Mouse (Mus musculus) heart, embryonic 12.5 days (tissue): ENCODE data around the gene Entpd1. TPM values are rescaled to one million over a fixed set of nuclear protein-coding genes. Genes with fewer than 3 reads are reported as not detected.

Source experiments
- ATAC-seq: fragments of 200-750 bp; cut with Nextera tagmentation; 2 replicates; pipeline ENCODE4 v1.8.0; 2017; ENCODE audit warnings: moderate TSS enrichment, moderate library complexity; ENCODE audit not compliant: insufficient number of reproducible peaks, low FRiP score
- H3K27ac ChIP-seq: fragments of 300-500 bp; sonication (generic); 2 replicates; pipeline ENCODE4 v1.5.1; 2016; ENCODE audit warnings: mild to moderate bottlenecking, moderate library complexity; ENCODE audit not compliant: poor library complexity, severe bottlenecking
- H3K27me3 ChIP-seq: fragments of 300-500 bp; sonication (generic); replicated peaks from 2 replicates; pipeline ENCODE4 v1.6.1; 2016; ENCODE audit warnings: mild to moderate bottlenecking, moderate library complexity
- H3K36me3 ChIP-seq: fragments of 300-500 bp; sonication (generic); 2 replicates; pipeline ENCODE4 v1.6.1; 2016; ENCODE audit warnings: mild to moderate bottlenecking, moderate library complexity
- H3K4me1 ChIP-seq: fragments of 300-500 bp; sonication (generic); replicated peaks from 2 replicates; pipeline ENCODE4 v1.6.1; 2016; ENCODE audit warnings: mild to moderate bottlenecking
- H3K4me2 ChIP-seq: fragments of 300-500 bp; sonication (generic); 2 replicates; pipeline ENCODE4 v1.6.1; 2016; ENCODE audit warnings: mild to moderate bottlenecking, moderate library complexity
- H3K4me3 ChIP-seq: fragments of 300-500 bp; sonication (generic); 2 replicates; pipeline ENCODE4 v1.5.1; 2016; ENCODE audit warnings: mild to moderate bottlenecking
- H3K9ac ChIP-seq: fragments of 300-500 bp; sonication (generic); 2 replicates; pipeline ENCODE4 v1.6.1; 2016; ENCODE audit warnings: mild to moderate bottlenecking, moderate library complexity
- H3K9me3 ChIP-seq: fragments of 300-500 bp; sonication (generic); replicated peaks from 2 replicates; pipeline ENCODE4 v1.6.1; 2016; ENCODE audit warnings: mild to moderate bottlenecking, moderate library complexity
- WGBS: fragments of 180-500 bp; shearing (Covaris S2); methylation state at CpG from one replicate; pipeline ENCODE4 v1.1.7; 2016; 5-methylcytosine and 5-hydroxymethylcytosine counted together
- polyA plus RNA-seq: library from polyadenylated mRNA; unstranded; fragments of >200 nt; fragmentation: Nextera tagmentation; extraction: Ambion mirVana; gene quantifications from 2 replicates; pipeline ENCODE4 v1.2.1, GENCODE M21; 2016

Gene Entpd1
- polyA plus RNA-seq, 1 experiment from 2014 or later = 10.9 TPM

- Histone ChIP-seq H3K36me3 (no peaks in the 10 kb centered on the region), H3K9ac (no peak overlapping the region), H3K4me1 (0 out of 2 replicates have a peak, but pooled peaks cover under 1% of the 10 kb centered on the region), H3K9me3 (no peaks in the 10 kb centered on the region), H3K27ac (no peak overlapping the region), H3K27me3 (no peaks in the 10 kb centered on the region), H3K4me2 (no peak overlapping the region), H3K4me3 (no peak overlapping the region)
- 70% methylated on average over 4 of the region's 4 CpGs for WGBS
- ATAC-seq = no peak
These were observed 114.0 kb downstream of the Entpd1 start for GRCm38 (mm10) chr19:40726148-40726547.

DNA sequence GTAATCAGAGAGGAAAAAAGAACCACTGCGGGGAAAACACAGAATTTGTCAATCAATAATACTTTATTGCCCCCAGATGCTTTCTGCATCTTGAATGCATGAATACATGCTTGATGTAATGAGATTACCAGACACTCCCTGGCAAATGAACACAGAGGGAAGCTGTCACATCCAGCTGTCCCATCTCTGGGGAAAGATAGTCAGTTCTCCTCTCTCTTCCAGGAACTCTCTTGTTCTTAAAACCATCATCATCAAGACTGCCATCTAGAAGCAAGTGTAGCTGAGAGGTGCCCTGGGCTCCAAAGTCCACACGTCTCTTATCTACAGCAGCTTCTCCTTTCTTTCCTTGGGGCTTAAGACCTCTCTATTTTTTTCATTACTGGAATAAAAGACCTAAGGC, 114.4 kb downstream of the Entpd1 start:
- Histone ChIP-seq H3K9me3 (no peaks in the 10 kb centered on the region), H3K4me1 (no peaks in the 10 kb centered on the region), H3K4me3 (no peak overlapping the region), H3K27ac (no peak overlapping the region), H3K4me2 (no peak overlapping the region), H3K27me3 (no peaks in the 10 kb centered on the region), H3K9ac (no peak overlapping the region), H3K36me3 (no peaks in the 10 kb centered on the region)
- 69% methylated on average over 2 of the region's 2 CpGs for WGBS
- ATAC-seq = no peak

DNA sequence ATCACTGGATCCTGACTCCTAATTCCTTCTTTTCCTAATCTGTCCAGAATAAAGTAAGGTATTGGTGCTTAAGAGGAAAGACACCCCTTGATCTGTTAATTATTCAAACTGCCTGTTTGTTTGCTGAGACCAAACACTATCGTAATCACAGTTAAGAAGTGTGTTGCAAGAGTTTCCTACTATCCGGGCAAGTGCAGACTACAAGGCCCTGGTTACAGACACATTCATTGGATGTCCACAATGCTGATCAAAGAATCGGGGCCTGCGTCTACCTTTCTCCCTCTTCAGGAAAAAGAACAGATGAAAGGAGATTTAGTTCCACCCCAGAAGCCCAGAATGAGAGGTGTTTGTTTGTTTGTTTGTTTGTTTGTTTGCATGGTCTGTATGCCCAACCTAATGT, 116.0 kb downstream of the Entpd1 start:
- H3K4me2 ChIP-seq = no peak overlapping the region
- H3K27ac ChIP-seq = no peak overlapping the region
- H3K4me1 ChIP-seq = no peaks in the 10 kb centered on the region
- H3K36me3 ChIP-seq = no peaks in the 10 kb centered on the region
- H3K9me3 ChIP-seq = no peaks in the 10 kb centered on the region
- no peak overlapping the region for H3K9ac ChIP-seq
- WGBS = 81% methylated on average over 4 of the region's 4 CpGs
- ATAC-seq = no peak
- no peaks in the 10 kb centered on the region for H3K27me3 ChIP-seq
- H3K4me3 ChIP-seq = no peak overlapping the region

GRCm38 (mm10) chr19:40728732-40729420, 116.7 kb downstream of the Entpd1 start:
- no peak overlapping the region for H3K4me2 ChIP-seq
- no peak for ATAC-seq
- no peaks in the 10 kb centered on the region for H3K27me3 ChIP-seq
- no peak overlapping the region for H3K9ac ChIP-seq
- WGBS = 54% methylated on average over 12 of the region's 12 CpGs
- H3K4me1 ChIP-seq = no peaks in the 10 kb centered on the region
- no peak overlapping the region for H3K27ac ChIP-seq
- H3K4me3 ChIP-seq = no peak overlapping the region
- H3K36me3 ChIP-seq = no peaks in the 10 kb centered on the region
- H3K9me3 ChIP-seq = no peaks in the 10 kb centered on the region

DNA sequence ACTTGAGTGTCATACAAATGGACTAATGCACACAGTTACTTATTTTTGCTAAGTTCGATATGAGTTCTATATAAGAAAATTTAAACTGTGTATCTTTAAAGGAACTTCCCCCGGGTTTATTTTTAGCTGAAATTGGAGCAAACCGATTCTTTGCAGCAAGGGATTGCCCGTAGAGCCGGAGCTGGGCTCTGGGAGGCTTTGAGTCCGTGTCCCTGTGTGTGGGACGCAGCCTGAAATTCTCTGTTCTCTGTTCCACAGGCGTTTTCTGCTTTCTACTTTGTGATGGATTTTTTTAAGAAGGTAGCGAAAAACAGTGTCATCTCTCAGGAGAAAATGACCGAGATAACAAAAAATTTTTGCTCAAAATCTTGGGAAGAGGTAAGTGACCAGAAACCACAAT, 121.2 kb downstream of the Entpd1 start:
- ATAC-seq = no peak

GRCm38 (mm10) chr19:40733849-40734248, 121.7 kb downstream of the Entpd1 start:
- Histone ChIP-seq H3K27me3 (no peaks in the 10 kb centered on the region), H3K36me3 (no peaks in the 10 kb centered on the region), H3K4me2 (no peak overlapping the region), H3K4me1 (peaks cover 4% of the 10 kb centered on the region; the same call in 1 of the 2 replicates), H3K4me3 (no peak overlapping the region), H3K27ac (no peak overlapping the region), H3K9me3 (no peaks in the 10 kb centered on the region), H3K9ac (no peak overlapping the region)
- no peak for ATAC-seq
- WGBS = 66% methylated on average over 4 of the region's 4 CpGs

More for the DNA sequence above, 121.2 kb downstream of the Entpd1 start:
- 59% methylated on average over 10 of the region's 10 CpGs for WGBS
- Histone ChIP-seq H3K27me3 (no peaks in the 10 kb centered on the region), H3K9me3 (no peaks in the 10 kb centered on the region), H3K4me2 (no peak overlapping the region), H3K4me3 (no peak overlapping the region), H3K4me1 (peaks cover 4% of the 10 kb centered on the region; the same call in 1 of the 2 replicates), H3K27ac (no peak overlapping the region), H3K9ac (no peak overlapping the region), H3K36me3 (no peaks in the 10 kb centered on the region)

DNA sequence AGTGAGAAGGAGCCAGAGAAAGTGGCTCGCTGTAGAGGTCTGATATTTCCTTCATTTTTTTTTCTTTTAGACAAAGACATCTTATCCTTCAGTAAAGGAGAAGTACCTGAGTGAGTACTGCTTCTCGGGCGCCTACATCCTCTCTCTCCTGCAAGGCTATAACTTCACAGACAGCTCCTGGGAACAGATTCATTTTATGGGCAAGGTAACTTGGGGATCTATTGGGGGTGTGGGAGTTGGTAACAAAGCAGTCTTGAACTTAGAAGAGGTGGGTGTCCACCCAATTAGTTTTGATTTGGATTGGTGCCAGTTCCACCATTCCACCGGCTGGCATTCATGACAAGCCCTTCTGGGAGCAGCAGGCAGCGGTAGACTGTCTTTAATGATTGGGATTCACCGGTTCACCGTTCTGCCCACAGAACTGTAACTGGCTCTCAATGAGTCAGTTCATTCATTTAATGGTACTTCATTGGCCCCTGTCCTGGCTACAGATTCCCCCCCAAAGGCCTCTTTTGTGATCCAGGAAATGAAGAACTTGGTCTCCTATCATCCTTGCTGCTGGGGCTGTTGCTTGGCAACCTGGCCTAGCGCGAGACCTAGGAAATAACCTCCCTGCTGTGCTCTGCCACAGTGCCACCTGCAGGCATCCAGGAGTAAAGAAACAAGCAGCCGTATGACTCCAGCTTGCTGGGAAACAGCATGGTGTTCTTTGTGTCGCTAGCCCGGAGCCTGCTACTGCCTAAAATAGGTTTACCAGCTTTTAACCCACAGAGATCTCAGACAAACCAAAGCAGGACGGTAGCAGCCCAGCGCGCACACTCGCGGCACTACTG, 124.7 kb downstream of the Entpd1 start:
- peak; percentile 64; the same call in 1 of the 2 replicates for ATAC-seq
- Histone ChIP-seq H3K27ac (no peak overlapping the region), H3K9ac (peak overlapping the region; percentile 39; the same call in 1 of the 2 replicates)

DNA sequence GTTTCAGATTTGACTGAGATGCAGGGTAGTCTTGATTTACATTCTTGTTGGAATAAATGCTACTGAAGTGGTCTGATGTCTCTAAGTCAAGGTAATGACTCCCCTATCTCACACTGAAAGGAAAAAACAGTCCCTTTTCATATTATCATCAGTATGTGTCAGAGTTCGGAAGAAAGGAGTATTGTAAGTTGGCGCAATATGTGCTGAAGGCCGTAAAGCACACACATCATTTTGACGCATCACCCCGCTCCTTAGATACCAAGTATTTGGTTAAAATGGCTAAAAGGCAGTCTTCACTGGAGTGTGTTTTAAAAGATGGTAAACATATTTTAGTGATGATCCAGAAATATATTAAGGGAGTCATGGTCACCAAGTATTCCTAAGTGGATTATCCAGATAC, 125.4 kb downstream of the Entpd1 start:
- Histone ChIP-seq H3K27ac (no peak overlapping the region), H3K9me3 (no peaks in the 10 kb centered on the region), H3K4me3 (no peak overlapping the region), H3K4me1 (peaks cover 4% of the 10 kb centered on the region; the same call in 1 of the 2 replicates), H3K4me2 (peak overlapping the region; percentile 60), H3K9ac (no peak overlapping the region), H3K36me3 (no peaks in the 10 kb centered on the region), H3K27me3 (no peaks in the 10 kb centered on the region)
- WGBS = 73% methylated on average over 5 of the region's 5 CpGs
- ATAC-seq = no peak

More for the DNA sequence above, 124.7 kb downstream of the Entpd1 start:
- Histone ChIP-seq H3K4me2 (peak overlapping the region; percentile 60), H3K4me3 (0 out of 2 replicates have a peak overlapping the region, but pooled peaks have one; percentile 15), H3K9me3 (no peaks in the 10 kb centered on the region), H3K36me3 (no peaks in the 10 kb centered on the region), H3K27me3 (no peaks in the 10 kb centered on the region), H3K4me1 (peaks cover 4% of the 10 kb centered on the region; the same call in 1 of the 2 replicates)
- 28% methylated on average over 17 of the region's 17 CpGs for WGBS

GRCm38 (mm10) chr19:40738683-40739324, 126.6 kb downstream of the Entpd1 start:
- no peak overlapping the region for H3K4me2 ChIP-seq
- H3K4me3 ChIP-seq = no peak overlapping the region
- H3K27ac ChIP-seq = no peak overlapping the region
- H3K36me3 ChIP-seq = no peaks in the 10 kb centered on the region
- H3K9ac ChIP-seq = no peak overlapping the region
- no peaks in the 10 kb centered on the region for H3K9me3 ChIP-seq
- 81% methylated on average over 13 of the region's 13 CpGs for WGBS
- ATAC-seq = no peak
- H3K27me3 ChIP-seq = no peaks in the 10 kb centered on the region
- H3K4me1 ChIP-seq = peaks cover 4% of the 10 kb centered on the region; the same call in 1 of the 2 replicates

DNA sequence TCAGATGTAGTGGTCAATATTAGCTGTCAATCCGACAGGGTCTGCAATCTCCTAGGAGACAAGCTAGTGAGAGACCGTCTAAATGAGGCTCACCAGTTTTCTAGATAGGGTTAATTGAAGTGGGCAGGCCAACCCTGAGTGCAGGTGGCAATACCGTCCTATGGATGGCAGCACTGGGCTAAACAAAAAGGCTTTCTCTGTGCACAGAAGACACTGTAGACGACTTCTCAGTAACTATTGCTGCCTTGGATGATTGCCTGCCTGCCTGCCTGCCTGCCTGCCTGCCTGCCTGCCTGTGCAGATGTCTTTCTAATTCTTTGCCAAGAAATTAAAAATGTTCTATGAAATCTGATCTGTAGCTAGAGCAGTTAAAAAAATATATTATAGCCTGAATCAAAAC, 134.4 kb downstream of the Entpd1 start:
- ATAC-seq = no peak
- Histone ChIP-seq H3K4me1 (0 out of 2 replicates have a peak, but pooled peaks cover 3% of the 10 kb centered on the region), H3K9ac (no peak overlapping the region), H3K4me3 (no peak overlapping the region), H3K9me3 (no peaks in the 10 kb centered on the region), H3K4me2 (no peak overlapping the region), H3K27me3 (peaks cover 10% of the 10 kb centered on the region; the same call in 1 of the 2 replicates), H3K27ac (no peak overlapping the region), H3K36me3 (no peaks in the 10 kb centered on the region)
- 45% methylated on average over 4 of the region's 4 CpGs for WGBS

GRCm38 (mm10) chr19:40748559-40748958, 136.4 kb downstream of the Entpd1 start, which contains the start of gene Cc2d2b:
Gene Cc2d2b (plus strand): TSS chr19:40748753.
- WGBS = 54% methylated on average over 17 of the region's 17 CpGs
- Histone ChIP-seq H3K27me3 (peaks cover 10% of the 10 kb centered on the region; the same call in 1 of the 2 replicates), H3K9ac (no peak within 1 kb of the TSS), H3K9me3 (no peaks in the 10 kb centered on the region), H3K4me2 (peak within 1 kb of the TSS; percentile 51), H3K36me3 (no peaks in the 10 kb centered on the region), H3K27ac (no peak within 1 kb of the TSS), H3K4me1 (0 out of 2 replicates have a peak, but pooled peaks cover 3% of the 10 kb centered on the region), H3K4me3 (peak within 1 kb of the TSS; percentile 17)
- ATAC-seq = peak; percentile 33; the same call in 1 of the 2 replicates
